Mouse (Mus musculus) layer of hippocampus, adult 2 months (tissue): ENCODE measurements around the gene Ap4b1. TPM values are rescaled to one million over a fixed set of nuclear protein-coding genes. Genes with fewer than 3 reads are reported as not detected.
A peak's percentile ranks its signal among the peaks of the same experiment; 100 is the strongest.

Experiments
- DNase-seq, 2 experiments: peaks; one replicate each; pipeline ENCODE4 v3.0.0; 2022; ENCODE audit warnings: low spot score in 2 of 2
- H3K27ac ChIP-seq: fragments of 200-600 bp; 2 replicates; pipeline ENCODE4 v1.8.1; 2022
- H3K4me3 ChIP-seq: fragments of 200-600 bp; 2 replicates; pipeline ENCODE4 v1.8.1; 2022; ENCODE audit warnings: mild to moderate bottlenecking
- CTCF ChIP-seq: fragments of 200-600 bp; conservative IDR thresholded peaks from 2 replicates; pipeline ENCODE4 v1.8.1; 2022; ENCODE audit warnings: antibody characterized with exemption, mild to moderate bottlenecking, moderate library complexity
- total RNA-seq, 2 experiments: library from RNA; stranded (reverse); gene quantifications; 2 replicates each; pipeline ENCODE4 v1.2.3; 2021

The Ap4b1 gene
- total RNA-seq, 2 experiments from 2014 or later = 12.7 to 13.3 TPM

DNA sequence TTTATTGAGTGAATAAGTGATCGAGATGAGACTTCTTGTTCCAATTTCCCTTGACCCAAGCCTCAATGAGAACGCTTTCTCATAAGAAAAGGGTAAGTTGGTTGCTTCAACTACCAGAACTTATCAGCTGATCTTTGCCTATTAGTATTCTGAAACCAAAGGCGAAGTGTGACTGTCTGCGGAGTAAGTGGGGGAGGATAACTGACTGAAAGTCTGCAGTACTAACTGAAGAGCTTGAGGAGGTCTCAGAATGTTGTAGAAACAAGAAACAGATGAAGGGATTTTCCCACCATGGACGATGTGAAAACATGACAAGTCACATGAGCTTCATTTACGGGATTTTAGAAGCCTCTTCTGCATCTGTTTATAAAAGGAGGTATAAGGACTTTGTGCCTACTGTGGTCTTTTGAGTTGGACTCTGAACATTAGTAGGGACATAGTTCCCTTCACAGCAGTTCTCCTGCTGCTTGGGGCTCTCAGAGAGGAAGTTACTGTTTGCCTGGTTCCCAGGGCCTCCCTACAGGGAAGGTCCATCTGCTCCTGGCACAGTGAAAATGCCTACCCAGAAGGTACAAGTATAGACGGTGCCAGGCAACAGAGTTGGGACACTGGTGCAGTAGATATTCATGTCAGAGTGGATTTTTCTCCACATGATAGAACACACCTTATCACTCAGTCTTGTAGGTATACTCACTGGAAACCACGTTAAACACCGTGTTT, 41.5 kb downstream of the Ap4b1 start:
- TF ChIP-seq CTCF = no peak
- peak; percentile 45 to 55 for DNase-seq
- Histone ChIP-seq H3K27ac (peak overlapping the region; percentile 88), H3K4me3 (no peak overlapping the region; the same call in 1 of the 2 replicates)

DNA sequence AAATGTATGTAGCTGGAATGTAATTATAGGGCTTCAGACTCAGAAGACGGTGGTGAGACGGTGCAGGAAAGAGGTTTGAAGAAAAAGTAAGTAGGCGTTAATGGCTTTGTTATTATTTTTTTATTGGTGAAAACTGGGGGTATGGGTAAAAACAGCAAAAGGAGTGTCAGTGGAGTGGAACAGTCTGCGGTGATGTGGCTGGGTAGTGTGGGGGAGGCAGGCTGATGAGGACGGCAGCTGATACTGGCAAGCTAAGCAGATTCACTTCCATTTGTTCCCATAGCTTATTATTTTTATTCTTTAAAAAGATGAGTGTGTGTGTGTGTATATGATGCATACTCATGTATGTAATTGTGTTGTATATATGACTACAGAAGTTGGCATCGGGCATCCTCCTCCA, 42.2 kb downstream of the Ap4b1 start:
- Histone ChIP-seq H3K27ac (peak overlapping the region; percentile 88), H3K4me3 (peak overlapping the region; percentile 18; the same call in 1 of the 2 replicates)
- peak; percentile 36 to 41 for DNase-seq
- TF ChIP-seq CTCF = no peak

DNA sequence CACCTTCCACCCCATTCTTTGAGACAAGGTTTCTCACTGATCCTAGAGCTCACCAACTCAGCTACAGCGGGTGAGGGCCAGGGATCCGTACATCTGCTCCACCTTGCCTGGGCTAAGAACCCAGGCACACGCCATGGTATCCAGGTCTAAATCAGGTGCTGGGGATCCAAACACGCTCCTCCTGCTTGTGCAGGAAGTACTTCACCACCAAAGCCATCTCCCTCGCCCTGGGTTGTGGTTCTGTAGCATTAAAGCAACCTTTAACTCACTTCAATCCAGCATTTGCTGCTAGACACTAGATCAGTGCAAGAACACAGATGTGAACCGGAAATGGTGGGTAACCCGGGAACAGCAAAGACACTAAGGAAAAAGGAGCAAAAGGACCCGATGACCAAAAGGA, 42.6 kb downstream of the Ap4b1 start:
- Histone ChIP-seq H3K27ac (peak overlapping the region; percentile 88), H3K4me3 (no peak overlapping the region)
- DNase-seq = no peak
- no peak for TF ChIP-seq CTCF

DNA sequence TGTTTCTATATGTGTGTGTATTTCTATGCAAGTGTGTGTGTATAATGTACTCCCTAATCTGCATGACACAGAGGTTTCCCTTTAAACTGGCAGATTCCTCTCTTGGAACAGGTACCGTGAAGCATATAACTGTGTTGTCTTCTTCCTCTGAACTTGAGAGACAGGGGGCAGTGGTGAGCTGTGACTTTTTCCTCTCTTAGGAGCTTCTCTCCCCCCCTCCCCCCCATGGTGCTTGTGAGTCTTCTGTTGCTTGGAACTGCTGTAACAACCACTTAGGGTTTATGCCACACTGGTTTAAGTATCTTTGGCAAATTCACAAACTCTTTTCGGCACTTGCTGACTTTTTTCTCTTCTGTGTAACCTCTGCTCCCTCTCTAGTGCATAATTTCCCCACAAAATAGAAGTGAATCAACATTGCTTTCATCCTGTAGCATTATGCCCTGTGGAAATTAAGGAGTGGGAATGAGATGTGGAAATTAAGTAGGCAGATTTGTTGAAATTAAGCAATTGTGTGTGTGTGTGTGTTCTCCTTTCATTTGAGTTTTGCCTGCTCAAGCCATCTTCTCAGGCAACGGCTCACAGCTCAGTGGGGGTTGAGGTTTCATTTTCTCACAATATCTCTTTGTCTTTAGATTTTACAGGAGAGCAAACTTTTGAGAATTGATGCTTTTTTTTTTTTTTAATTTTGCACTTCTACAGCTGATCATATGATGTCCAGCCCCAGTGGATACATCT, 43.4 kb downstream of the Ap4b1 start:
- no peak overlapping the region for H3K4me3 ChIP-seq

DNA sequence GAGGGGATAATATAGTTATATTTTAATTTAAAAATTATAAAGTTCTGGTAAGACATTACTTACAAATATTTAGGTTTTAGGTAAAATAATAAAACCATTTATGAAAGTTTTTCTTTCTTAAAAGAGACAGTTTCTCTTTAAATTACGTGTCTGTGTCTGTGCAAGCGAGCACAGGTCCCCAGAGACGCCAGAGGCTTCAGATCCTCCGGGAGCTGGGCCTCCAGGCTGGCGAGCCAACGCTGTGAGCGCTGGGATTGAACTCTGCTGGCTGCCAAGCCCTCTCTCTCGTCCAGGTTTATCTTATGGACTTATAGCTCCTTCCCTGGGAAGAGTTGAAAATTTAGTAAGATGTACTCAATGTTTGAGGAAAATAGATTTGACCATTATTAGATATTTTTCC, 44.5 kb downstream of the Ap4b1 start:
- DNase-seq = no peak
- H3K4me3 ChIP-seq = no peak overlapping the region
- no peak overlapping the region for H3K27ac ChIP-seq
- no peak for TF ChIP-seq CTCF

More for the DNA sequence above, 43.4 kb downstream of the Ap4b1 start:
- peak; percentile 73 for TF ChIP-seq CTCF
- no peak for DNase-seq
- H3K27ac ChIP-seq = no peak overlapping the region

DNA sequence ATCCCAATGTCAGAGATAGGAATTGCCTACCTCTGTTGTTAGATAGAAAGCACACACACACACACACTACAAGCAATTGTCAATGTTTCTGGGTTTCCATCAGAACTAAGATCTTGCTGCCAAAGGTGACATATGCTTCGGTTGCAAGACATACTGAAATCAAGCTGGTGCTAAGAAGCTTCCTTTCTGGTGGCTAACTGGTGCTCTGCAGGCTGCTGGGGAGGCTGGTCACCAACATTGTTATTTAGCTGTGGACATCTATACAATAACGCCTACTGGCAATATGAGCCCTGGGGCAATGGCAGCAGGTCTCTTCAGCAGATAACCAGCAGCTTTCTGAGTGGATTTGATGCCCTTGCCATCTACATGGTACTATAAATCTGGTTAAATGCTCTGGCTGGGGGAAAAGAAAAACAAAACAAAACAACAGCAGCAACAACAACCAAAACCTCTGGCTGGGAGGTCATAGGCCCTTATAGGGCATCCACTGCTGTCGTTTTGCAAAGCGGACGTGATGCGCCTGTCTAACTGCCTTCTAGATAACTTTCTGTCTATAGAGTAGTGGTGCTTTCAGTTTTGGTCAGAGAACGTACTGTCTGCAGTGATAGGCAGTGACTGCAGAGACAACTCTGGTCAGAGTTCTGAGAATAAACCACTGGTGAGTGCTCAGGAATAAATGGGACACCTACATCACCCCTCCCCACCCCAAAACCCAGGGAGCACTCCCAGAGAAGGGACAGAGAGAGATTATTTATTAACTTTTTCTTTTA, 47.9 kb downstream of the Ap4b1 start:
- Histone ChIP-seq H3K4me3 (no peak overlapping the region), H3K27ac (no peak overlapping the region)
- TF ChIP-seq CTCF = no peak
- no peak for DNase-seq

DNA sequence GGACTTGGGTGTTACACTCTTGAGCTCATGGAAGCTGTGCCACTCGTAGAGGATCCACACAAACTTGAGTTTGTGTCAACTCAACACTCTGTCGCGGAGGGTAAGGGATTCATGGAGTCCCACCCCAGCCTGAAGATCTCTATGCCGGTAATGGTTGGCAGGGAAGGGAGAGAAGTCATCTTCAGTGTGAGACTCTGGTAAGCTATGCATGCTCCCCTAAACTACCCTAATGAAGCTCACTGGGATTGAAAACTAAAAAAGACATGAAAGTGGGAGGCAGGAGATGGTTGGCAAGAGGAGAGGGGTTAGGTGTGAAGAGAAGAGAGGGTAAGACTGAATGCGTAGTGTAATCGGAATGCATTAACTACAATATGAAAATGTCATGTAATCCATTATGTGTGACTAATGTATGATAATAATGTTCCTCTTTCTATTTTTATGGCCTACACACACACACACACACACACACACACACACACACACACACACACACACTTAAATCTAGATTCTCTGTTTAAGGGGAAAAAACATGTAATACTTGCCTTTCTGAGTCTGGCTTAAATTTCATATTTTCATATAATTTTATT, 48.8 kb downstream of the Ap4b1 start:
- H3K4me3 ChIP-seq = no peak overlapping the region
- no peak for DNase-seq
- no peak for TF ChIP-seq CTCF
- H3K27ac ChIP-seq = no peak overlapping the region

DNA sequence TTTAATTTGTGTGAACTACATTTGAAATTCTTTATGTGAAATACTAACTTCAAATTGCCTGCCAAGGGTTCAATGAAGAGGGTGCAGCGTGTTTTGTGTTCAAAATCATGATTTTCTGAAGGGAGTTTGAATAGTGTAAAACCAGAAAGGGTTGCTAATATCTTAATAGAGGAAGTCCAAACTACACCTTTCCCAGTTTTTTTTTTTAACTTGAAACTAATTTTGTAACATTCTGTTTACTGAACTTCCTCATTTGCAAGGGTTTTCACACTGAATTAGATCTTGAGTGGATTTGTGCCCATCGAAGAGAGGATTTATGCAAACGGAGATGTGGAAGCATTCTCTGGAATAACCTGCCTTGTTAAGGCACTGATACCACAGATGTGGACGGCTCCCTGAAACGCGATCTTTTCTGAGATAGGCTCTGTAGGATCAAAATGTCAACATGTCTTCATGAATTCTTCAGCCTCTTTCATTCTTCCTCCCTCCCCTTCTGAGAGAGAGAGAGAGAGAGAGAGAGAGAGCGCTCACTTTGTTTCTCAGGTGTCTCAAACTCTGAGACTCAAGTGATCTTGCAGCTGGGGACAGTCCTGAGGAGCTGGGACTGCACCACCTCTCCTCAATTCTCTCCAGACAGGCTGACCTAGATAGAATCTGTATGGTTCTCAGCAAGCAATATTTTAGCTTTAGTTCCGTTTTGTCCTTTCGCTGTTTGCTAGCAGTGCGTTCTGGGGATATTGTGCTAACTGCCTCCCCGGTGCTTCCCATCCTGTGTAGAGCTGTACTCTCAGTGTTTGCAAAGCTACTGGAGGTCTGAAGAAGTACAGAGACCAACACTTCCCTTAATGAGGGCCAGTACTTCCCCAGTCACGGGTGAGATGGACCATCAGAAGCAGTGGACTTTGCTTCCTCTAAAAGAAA, 49.8 kb downstream of the Ap4b1 start, which contains the start of gene Ptpn22:
Ptpn22 (plus strand) TSS at position 915 of the 921 bp plus-strand sequence.
- no peak within 1 kb of the TSS; the same call in 1 of the 2 replicates for H3K27ac ChIP-seq
- no peak for TF ChIP-seq CTCF
- DNase-seq = no peak
- H3K4me3 ChIP-seq = no peak within 1 kb of the TSS

DNA sequence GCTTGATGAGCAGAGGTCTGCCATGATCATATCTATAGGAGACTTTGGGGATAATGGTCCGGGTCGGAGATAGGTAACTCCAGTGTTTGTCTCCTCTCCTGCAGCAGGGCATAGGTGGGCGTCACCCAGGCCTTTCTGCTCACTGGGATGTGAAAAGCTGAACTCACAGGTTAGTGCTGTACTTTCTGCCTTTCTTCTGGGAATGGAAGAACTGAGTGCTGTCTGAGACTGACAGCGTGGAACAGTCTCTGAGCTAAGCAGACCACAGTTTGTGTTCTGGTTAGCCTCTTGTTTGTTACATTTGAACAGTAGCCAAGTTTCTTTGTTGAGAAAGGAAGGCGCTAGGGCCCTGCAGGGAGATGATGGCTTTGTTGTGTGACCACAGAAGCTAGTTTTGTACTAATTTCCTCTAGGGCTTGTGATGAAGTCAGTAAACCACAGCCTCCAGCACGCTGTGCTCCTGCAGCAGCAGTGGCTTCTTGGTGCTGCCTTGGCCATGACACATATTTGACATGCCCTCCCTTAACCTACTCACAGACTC, 50.6 kb downstream of the Ap4b1 start:
- H3K4me3 ChIP-seq = no peak overlapping the region
- no peak for TF ChIP-seq CTCF
- no peak overlapping the region; the same call in 1 of the 2 replicates for H3K27ac ChIP-seq
- no peak for DNase-seq

DNA sequence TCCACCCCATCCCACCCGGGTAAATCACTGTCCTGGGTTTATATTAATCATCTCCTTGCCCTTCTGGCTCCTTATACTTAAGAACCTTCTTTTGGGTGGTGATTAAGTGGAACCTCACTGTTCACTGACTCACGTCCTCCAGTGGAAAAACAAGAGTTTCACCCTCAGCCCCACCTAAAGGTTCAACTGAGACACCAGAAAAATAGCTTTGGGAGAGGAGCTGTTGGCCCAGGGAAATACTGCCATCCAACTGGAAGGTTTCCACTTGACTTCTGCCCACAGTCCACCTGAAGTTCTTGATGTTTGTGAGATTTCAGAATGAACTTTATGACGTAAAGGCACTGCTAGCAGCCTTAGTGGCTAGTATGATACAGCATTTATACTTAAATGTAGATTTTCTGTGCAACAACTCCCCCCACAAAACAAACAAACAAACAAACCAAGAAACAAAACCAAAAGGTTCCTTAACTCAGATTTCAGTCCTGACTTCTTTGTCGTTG, 53.5 kb downstream of the Ap4b1 start:
- H3K4me3 ChIP-seq = no peak overlapping the region
- TF ChIP-seq CTCF = no peak
- no peak for DNase-seq
- no peak overlapping the region for H3K27ac ChIP-seq

DNA sequence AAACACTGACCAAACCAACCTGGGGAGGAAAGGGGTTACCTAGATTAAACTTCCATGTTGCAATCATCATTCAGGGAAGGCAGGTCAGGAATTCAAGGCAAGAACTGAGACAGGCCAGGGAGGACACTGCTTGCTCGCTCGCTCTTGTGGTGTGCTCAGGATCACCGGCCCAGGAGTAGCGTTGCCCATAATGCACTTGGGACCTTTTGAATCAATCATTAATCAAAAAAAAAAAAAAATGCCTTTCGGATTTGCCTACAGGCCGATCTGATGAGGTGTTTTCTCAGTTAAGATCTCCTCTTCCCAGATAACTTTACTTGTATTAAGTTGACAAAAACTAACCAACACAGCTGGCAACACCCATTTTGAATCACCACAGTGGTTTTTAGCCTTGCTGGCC, 54.9 kb downstream of the Ap4b1 start:
- no peak for TF ChIP-seq CTCF
- Histone ChIP-seq H3K4me3 (no peak overlapping the region), H3K27ac (no peak overlapping the region)
- no peak for DNase-seq
